Mouse (Mus musculus) MEL (cell line): ENCODE results near the gene Crat. TPM values are rescaled to one million over a fixed set of nuclear protein-coding genes. Genes with fewer than 3 reads are reported as not detected.
A peak's percentile ranks its signal among the peaks of the same experiment; 100 is the strongest.

ENCODE experiments used
- DNase-seq: peaks from one replicate; pipeline ENCODE4 v3.0.0; 2011; ENCODE audit warnings: low read depth, low spot score
- H3K27ac ChIP-seq: 2 replicates; pipeline ENCODE4 v1.5.1; 2012; ENCODE audit warnings: low read depth, mild to moderate bottlenecking, control low read depth, low read length, moderate library complexity; ENCODE audit not compliant: control insufficient read depth
- H3K27me3 ChIP-seq, 2 experiments: fragments of 150-350 bp in 1 of 2; sonication (generic) in 1 of 2; 2 replicates each; pipeline ENCODE4 v1.6.1; 2012; ENCODE audit warnings: low read length in 2 of 2, mild to moderate bottlenecking in 2 of 2, improper control_type of control experiment in 1 of 2, moderate library complexity in 1 of 2; ENCODE audit not compliant: insufficient read depth in 2 of 2, control insufficient read depth in 1 of 2
- H3K36me3 ChIP-seq, 2 experiments: 2 replicates each; pipeline ENCODE4 v1.6.1; 2012 to 2014; ENCODE audit warnings: low read length in 2 of 2, improper control_type of control experiment in 1 of 2, inconsistent platforms in 1 of 2, mild to moderate bottlenecking in 1 of 2; ENCODE audit not compliant: insufficient read depth in 2 of 2, control insufficient read depth in 1 of 2
- H3K4me1 ChIP-seq, 2 experiments: fragments of 150-350 bp in 1 of 2; sonication (generic) in 1 of 2; 2 replicates each; pipeline ENCODE4 v1.6.1; 2012; ENCODE audit warnings: low read length in 2 of 2, improper control_type of control experiment in 1 of 2, mild to moderate bottlenecking in 1 of 2; ENCODE audit not compliant: insufficient read depth in 2 of 2, control insufficient read depth in 1 of 2
- H3K4me3 ChIP-seq, 2 experiments: fragments of 150-350 bp in 1 of 2; sonication (generic) in 1 of 2; 2 replicates each; pipeline ENCODE4 v1.5.1; 2012; ENCODE audit warnings: low read depth in 2 of 2, low read length in 2 of 2, mild to moderate bottlenecking in 2 of 2, moderate library complexity in 2 of 2, control low read depth in 1 of 2, improper control_type of control experiment in 1 of 2; ENCODE audit not compliant: control insufficient read depth in 1 of 2, insufficient read depth in 1 of 2
- H3K79me2 ChIP-seq: 2 replicates; pipeline ENCODE4 v1.6.1; 2012; ENCODE audit warnings: mild to moderate bottlenecking, low read length, moderate library complexity; ENCODE audit not compliant: control insufficient read depth, poor library complexity, insufficient read depth
- H3K9ac ChIP-seq: 2 replicates; pipeline ENCODE4 v1.6.1; 2012; ENCODE audit warnings: low read depth, mild to moderate bottlenecking, control low read depth, low read length, moderate library complexity; ENCODE audit not compliant: control insufficient read depth, poor library complexity, severe bottlenecking
- H3K9me3 ChIP-seq: fragments of 150-350 bp; sonication (generic); replicated peaks from 2 replicates; pipeline ENCODE4 v1.6.1; 2012; ENCODE audit warnings: mild to moderate bottlenecking, low read length, improper control_type of control experiment, moderate library complexity; ENCODE audit not compliant: insufficient read depth
- CHD2 ChIP-seq: IDR thresholded peaks from 2 replicates; pipeline ENCODE4 v1.6.1; 2011; ENCODE audit warnings: low read length, improper control_type of control experiment
- CTCF ChIP-seq, 3 experiments: IDR thresholded peaks in 2 of 3; conservative IDR thresholded peaks in 1 of 3; 2 replicates each; pipeline ENCODE4 v1.5.1; 2011 to 2012; ENCODE audit warnings: low read length in 3 of 3, low read depth in 2 of 3, mild to moderate bottlenecking in 2 of 3, improper control_type of control experiment in 1 of 3, inconsistent platforms in 1 of 3, mixed read lengths in 1 of 3, moderate library complexity in 1 of 3; ENCODE audit not compliant: control insufficient read depth in 1 of 3, insufficient read depth in 1 of 3, poor library complexity in 1 of 3, severe bottlenecking in 1 of 3
- ELF1 ChIP-seq: IDR thresholded peaks from 2 replicates; pipeline ENCODE4 v1.6.1; 2014; ENCODE audit warnings: low read depth, mild to moderate bottlenecking, inconsistent platforms, low read length, improper control_type of control experiment, moderate library complexity
- EP300 ChIP-seq, 2 experiments: IDR thresholded peaks; 2 replicates each; pipeline ENCODE4 v1.6.1; 2011; ENCODE audit warnings: improper control_type of control experiment in 2 of 2, low read length in 2 of 2, low read depth in 1 of 2, mild to moderate bottlenecking in 1 of 2
- ETS1 ChIP-seq: IDR thresholded peaks from 2 replicates; pipeline ENCODE4 v1.6.1; 2012; ENCODE audit warnings: low read depth, mild to moderate bottlenecking, inconsistent platforms, low read length, improper control_type of control experiment, moderate library complexity
- GABPA ChIP-seq: IDR thresholded peaks from 2 replicates; pipeline ENCODE4 v1.6.1; 2012; ENCODE audit warnings: low read depth, mild to moderate bottlenecking, inconsistent platforms, low read length, improper control_type of control experiment, moderate library complexity
- GATA1 ChIP-seq: IDR thresholded peaks from 2 replicates; pipeline ENCODE4 v1.6.1; 2011; ENCODE audit warnings: low read depth, low read length, improper control_type of control experiment
- HCFC1 ChIP-seq: IDR thresholded peaks from 2 replicates; pipeline ENCODE4 v1.6.1; 2012; ENCODE audit warnings: low read depth, mild to moderate bottlenecking, inconsistent platforms, low read length, improper control_type of control experiment, moderate library complexity
- JUND ChIP-seq: IDR thresholded peaks from 2 replicates; pipeline ENCODE4 v1.6.1; 2011; ENCODE audit warnings: low read depth, mild to moderate bottlenecking, improper control_type of control experiment, low read length
- MAFK ChIP-seq: IDR thresholded peaks from 2 replicates; pipeline ENCODE4 v1.6.1; 2011; ENCODE audit warnings: low read depth, mild to moderate bottlenecking, low read length, improper control_type of control experiment, borderline replicate concordance
- MAX ChIP-seq: IDR thresholded peaks from 2 replicates; pipeline ENCODE4 v1.6.1; 2011; ENCODE audit warnings: low read length, improper control_type of control experiment
- MYC ChIP-seq: IDR thresholded peaks from 2 replicates; pipeline ENCODE4 v1.6.1; 2011; ENCODE audit warnings: low read depth, mild to moderate bottlenecking, low read length, improper control_type of control experiment, moderate library complexity
- NELFE ChIP-seq: IDR thresholded peaks from 2 replicates; pipeline ENCODE4 v1.6.1; 2011; ENCODE audit warnings: low read depth, low read length, improper control_type of control experiment
- NRF1 ChIP-seq: IDR thresholded peaks from 2 replicates; pipeline ENCODE4 v1.6.1; 2014; ENCODE audit warnings: low read depth, mild to moderate bottlenecking, inconsistent platforms, low read length, improper control_type of control experiment, moderate library complexity; ENCODE audit not compliant: poor library complexity, insufficient read depth, severe bottlenecking
- POLR2AphosphoS2 ChIP-seq: IDR thresholded peaks from 2 replicates; pipeline ENCODE4 v1.6.1; 2011; ENCODE audit warnings: low read length, improper control_type of control experiment
- SIN3A ChIP-seq: IDR thresholded peaks from 2 replicates; pipeline ENCODE4 v1.6.1; 2012; ENCODE audit warnings: low read length, improper control_type of control experiment, inconsistent platforms
- SMC3 ChIP-seq: IDR thresholded peaks from 2 replicates; pipeline ENCODE4 v1.6.1; 2011; ENCODE audit warnings: low read depth, low read length, improper control_type of control experiment
- TAL1 ChIP-seq: IDR thresholded peaks from 2 replicates; pipeline ENCODE4 v1.6.1; 2012; ENCODE audit warnings: mild to moderate bottlenecking, inconsistent platforms, low read length, moderate library complexity, mixed read lengths
- TCF12 ChIP-seq: IDR thresholded peaks from 2 replicates; pipeline ENCODE4 v1.6.1; 2014; ENCODE audit warnings: low read depth, mild to moderate bottlenecking, inconsistent platforms, low read length, improper control_type of control experiment, moderate library complexity
- UBTF ChIP-seq: IDR thresholded peaks from 2 replicates; pipeline ENCODE4 v1.6.1; 2012; ENCODE audit warnings: low read depth, mild to moderate bottlenecking, inconsistent platforms, low read length, improper control_type of control experiment, moderate library complexity, borderline replicate concordance; ENCODE audit not compliant: insufficient read depth
- USF1 ChIP-seq: IDR thresholded peaks from 2 replicates; pipeline ENCODE4 v1.6.1; 2014; ENCODE audit warnings: low read depth, mild to moderate bottlenecking, inconsistent platforms, low read length, improper control_type of control experiment, moderate library complexity
- ZC3H11A ChIP-seq: IDR thresholded peaks from 2 replicates; pipeline ENCODE4 v1.6.1; 2012; ENCODE audit warnings: low read depth, mild to moderate bottlenecking, inconsistent platforms, low read length, improper control_type of control experiment
- ZMIZ1 ChIP-seq: IDR thresholded peaks from 2 replicates; pipeline ENCODE4 v1.6.1; 2012; ENCODE audit warnings: low read depth, mild to moderate bottlenecking, inconsistent platforms, low read length, improper control_type of control experiment, moderate library complexity
- polyA plus RNA-seq, 2 experiments: library from polyadenylated mRNA; stranded (reverse) in 1 of 2; unstranded in 1 of 2; fragments of >175 nt in 1 of 2; fragments of >200 nt in 1 of 2; gene quantifications; 2 replicates each; pipeline versions ENCODE4 v1.2.1 to v1.2.4; 2012; ENCODE audit warnings: low replicate concordance in 2 of 2, low read depth in 1 of 2; ENCODE audit not compliant: insufficient read length in 2 of 2, insufficient read depth in 1 of 2, missing spikeins in 1 of 2
- total RNA-seq: library from RNA; depleted of rRNA; stranded (reverse); fragments of 300-350 nt; gene quantifications from 2 replicates; pipeline ENCODE4 v1.2.3, GENCODE M21; 2012

Gene Crat
- total and polyA plus RNA-seq, 3 experiments: 22.0 to 93.9 TPM; not detected in 1

- H3K4me1 ChIP-seq: peaks cover 0 to 4% of the 10 kb centered on the region in 2 experiments; a peak in 2 of 4 replicates
- no peaks in the 10 kb centered on the region for H3K9me3 ChIP-seq
- H3K9ac ChIP-seq: no peak overlapping the region
- H3K27me3 ChIP-seq: no peaks in the 10 kb centered on the region
- no peak overlapping the region for H3K4me3 ChIP-seq
- no peak for DNase-seq
- peaks cover 0 to 3% of the 10 kb centered on the region in 2 experiments; a peak in 3 of 4 replicates for H3K36me3 ChIP-seq
- H3K27ac ChIP-seq: no peak overlapping the region
- TF ChIP-seq ZMIZ1: no peak
- no peak for TF ChIP-seq SIN3A
- TF ChIP-seq GABPA: no peak
- TF ChIP-seq ELF1: no peak
- TF ChIP-seq MAX: no peak
- peaks cover 11% of the 10 kb centered on the region for H3K79me2 ChIP-seq
These were observed 19.9 kb downstream of the Crat start for GRCm38 (mm10) chr2:30395757-30396156.

DNA sequence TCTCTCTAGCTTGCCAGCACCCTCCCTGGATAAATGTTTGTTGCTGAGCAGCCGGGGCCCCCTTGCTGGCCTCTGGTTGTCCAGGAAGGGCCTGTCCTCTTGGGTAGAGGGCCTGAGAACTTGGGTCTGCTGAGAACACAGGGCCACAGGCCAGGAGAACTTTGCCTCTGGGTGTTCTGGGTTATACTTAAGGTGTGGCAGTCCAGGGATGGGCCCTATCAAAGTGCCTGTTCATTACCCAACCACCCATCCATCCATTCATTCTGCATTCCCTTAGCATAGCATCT lies 22.3 kb downstream of the Crat start:
- peaks cover 0 to 3% of the 10 kb centered on the region in 2 experiments; a peak in 2 of 4 replicates for H3K36me3 ChIP-seq
- H3K9me3 ChIP-seq: no peaks in the 10 kb centered on the region
- DNase-seq: no peak
- H3K4me1 ChIP-seq: peaks cover 0 to 6% of the 10 kb centered on the region in 2 experiments; a peak in 2 of 4 replicates
- no peaks in the 10 kb centered on the region for H3K27me3 ChIP-seq
- H3K4me3 ChIP-seq: peak overlapping the region; percentile 77 to 83
- TF ChIP-seq USF1 (no peak), GABPA (no peak), EP300 (IDR thresholded peaks at IDR 0.05; ENCODE audit: low read depth in 1 of 2, low read length in 2 of 2) (no peak)
- TF ChIP-seq, all 39 proteins: peak for 0
- Histone ChIP-seq H3K27ac (no peak overlapping the region), H3K9ac (peak overlapping the region; percentile 89), H3K79me2 (peaks cover 11% of the 10 kb centered on the region)

- Histone ChIP-seq H3K9ac (peak overlapping the region; percentile 89), H3K9me3 (no peaks in the 10 kb centered on the region), H3K36me3 (peaks cover 0 to 3% of the 10 kb centered on the region in 2 experiments; a peak in 2 of 4 replicates), H3K4me3 (peak overlapping the region; percentile 77 to 83), H3K27ac (peak overlapping the region; percentile 66), H3K79me2 (peaks cover 11% of the 10 kb centered on the region), H3K4me1 (peaks cover 0 to 6% of the 10 kb centered on the region in 2 experiments; a peak in 2 of 4 replicates), H3K27me3 (no peaks in the 10 kb centered on the region)
- DNase-seq: peak; percentile 89
- no peak for TF ChIP-seq GATA1
- TF ChIP-seq MAFK: no peak
- TF ChIP-seq ZC3H11A: no peak
- no peak for TF ChIP-seq UBTF
- 0 out of 6 replicates have a peak, but pooled peaks of 1 of the 3 experiments have one; percentile 2 for TF ChIP-seq CTCF (IDR thresholded peaks at IDR 0.05 in 2 of 3, conservative IDR thresholded peaks at IDR 0.05 in 1 of 3; ENCODE audit: control insufficient read depth in 1 of 3, insufficient read depth in 1 of 3, low read depth in 2 of 3, low read length in 3 of 3, poor library complexity in 1 of 3, severe bottlenecking in 1 of 3)
- peak; percentile 16; the same call in 1 of the 2 replicates for TF ChIP-seq TCF12
- no peak for TF ChIP-seq CHD2
- TF ChIP-seq NRF1: peak; percentile 94
- TF ChIP-seq NELFE: peak; percentile 81
- TF ChIP-seq TAL1: no peak
- TF ChIP-seq HCFC1: peak; percentile 25; the same call in 1 of the 2 replicates
- TF ChIP-seq JUND: no peak
- no peak; the same call in 1 of the 2 replicates for TF ChIP-seq POLR2AphosphoS2
- TF ChIP-seq SIN3A: peak; percentile 10; the same call in 1 of the 2 replicates
- peak; percentile 68 for TF ChIP-seq ZMIZ1
- 0 out of 2 replicates have a peak, but pooled peaks have one; percentile 14 for TF ChIP-seq ETS1
- 0 out of 2 replicates have a peak, but pooled peaks have one; percentile 8 for TF ChIP-seq MAX
- no peak for TF ChIP-seq MYC
- no peak for TF ChIP-seq USF1
- TF ChIP-seq SMC3: no peak
These were observed 22.8 kb downstream of the Crat start for GRCm38 (mm10) chr2:30392577-30393369.
